Mouse (Mus musculus): ENCODE results near the gene Atp5mpl.

Gene Atp5mpl

DNA sequence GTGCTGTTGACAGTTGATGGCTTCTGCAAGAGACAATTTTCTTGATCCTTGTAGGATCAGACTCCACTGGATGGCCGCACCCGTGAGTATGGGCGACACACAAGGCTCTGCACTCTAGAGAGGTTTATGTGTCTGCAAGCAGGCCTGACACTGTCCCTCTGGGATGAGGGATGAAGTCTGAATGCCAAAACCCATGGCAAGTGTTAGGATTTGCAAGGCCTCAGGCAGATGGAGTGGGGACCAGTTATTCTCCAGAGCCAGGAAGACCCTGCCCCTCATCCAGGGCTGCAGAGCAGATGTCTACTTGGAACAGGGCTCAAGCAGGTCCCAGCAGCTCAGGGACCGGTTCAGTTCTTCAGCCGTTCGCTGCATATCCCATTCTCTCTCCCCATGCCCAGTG is 51.0 kb downstream of the Atp5mpl start:
- in situ Hi-C loops (cut with MboI; ENCODE audit: low sequenced_read_pairs): no loop called here

DNA sequence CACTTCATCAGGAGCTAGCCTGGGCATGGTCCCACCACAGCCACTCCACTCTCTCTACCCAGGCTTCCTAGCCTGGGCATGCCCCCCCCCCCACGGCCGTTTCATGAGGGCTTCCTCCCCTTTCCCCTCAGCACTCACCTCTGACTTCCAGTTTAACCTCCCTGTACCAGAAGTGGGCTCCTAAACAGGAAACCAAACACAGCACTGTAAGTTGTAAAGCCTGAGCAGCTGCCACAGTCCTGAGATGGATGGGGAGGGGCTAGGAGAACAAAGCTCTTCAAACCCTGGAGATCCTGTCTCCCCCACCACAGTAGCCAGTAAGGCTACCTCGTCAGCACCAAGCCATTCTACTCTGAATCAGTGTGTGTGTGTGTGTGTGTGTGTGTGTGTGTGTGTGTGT is 52.7 kb downstream of the Atp5mpl start:
- in situ Hi-C loops (cut with MboI; ENCODE audit: low sequenced_read_pairs): no loop called here

DNA sequence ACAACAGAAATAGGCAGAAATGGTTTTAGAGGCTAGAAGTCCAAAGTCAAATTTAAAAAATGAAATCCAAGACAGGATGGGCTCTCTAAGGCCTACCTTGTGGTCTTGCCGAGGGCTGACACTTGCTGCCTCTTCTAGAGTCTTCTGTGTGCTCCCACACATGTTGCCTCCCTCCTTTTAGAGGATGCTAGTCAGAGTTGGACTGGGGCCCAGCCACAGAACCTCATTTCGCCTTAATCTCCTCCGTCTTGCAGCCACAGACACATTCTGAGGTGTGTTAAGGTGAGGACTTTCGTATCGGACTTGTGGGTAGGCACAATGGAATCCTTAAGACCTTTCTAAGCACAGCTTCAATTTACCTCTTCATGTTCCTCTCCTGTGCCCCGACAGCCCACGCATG is 54.0 kb downstream of the Atp5mpl start:
- in situ Hi-C loops (cut with MboI; ENCODE audit: low sequenced_read_pairs): no loop called here

DNA sequence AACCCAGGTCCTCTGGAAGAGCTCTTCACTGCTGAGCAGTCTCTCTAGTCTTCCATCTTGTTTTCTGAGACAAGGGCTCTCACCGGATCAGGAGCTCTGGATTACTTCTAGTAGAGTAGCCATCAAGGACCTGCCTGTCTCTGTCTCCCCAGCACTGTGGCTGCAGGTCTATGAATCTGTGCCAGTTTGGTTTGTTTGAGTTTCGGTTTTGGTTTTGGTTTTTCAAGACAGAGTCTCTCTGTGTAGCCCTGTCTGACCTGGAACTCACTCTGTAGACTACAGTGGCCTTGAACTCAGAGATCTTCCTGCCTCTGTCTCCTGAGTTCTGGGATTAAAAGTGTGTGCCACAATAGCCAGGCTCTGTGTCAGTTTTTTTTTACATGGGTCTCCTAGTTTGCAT is 55.0 kb downstream of the Atp5mpl start:
- in situ Hi-C loops (cut with MboI; ENCODE audit: low sequenced_read_pairs): no loop called here
